Mouse (Mus musculus) cerebellum, adult 2 months (tissue): ENCODE measurements around the gene Pgm3. TPM values are rescaled to one million over a fixed set of nuclear protein-coding genes. Genes with fewer than 3 reads are reported as not detected.

Experiments used
- DNase-seq, 2 experiments: peaks; one replicate each; pipeline ENCODE4 v3.0.0; 2021
- H3K27ac ChIP-seq: fragments of 200-500 bp; 2 replicates; pipeline ENCODE4 v1.5.1; 2012; ENCODE audit warnings: low read length, control low read depth, inconsistent platforms; ENCODE audit not compliant: insufficient read depth
- H3K27me3 ChIP-seq: fragments of 200-500 bp; 2 replicates; pipeline ENCODE4 v1.6.1; 2012; ENCODE audit warnings: inconsistent platforms, mild to moderate bottlenecking, low read length, moderate library complexity; ENCODE audit not compliant: control insufficient read depth, insufficient read depth
- H3K4me1 ChIP-seq: fragments of 200-500 bp; 2 replicates; pipeline ENCODE4 v1.6.1; 2011; ENCODE audit warnings: low read length; ENCODE audit not compliant: control insufficient read depth, insufficient read depth
- H3K4me3 ChIP-seq: fragments of 200-500 bp; replicated peaks from 2 replicates; pipeline ENCODE3; 2011; ENCODE audit warnings: mild to moderate bottlenecking, low read depth, low read length, control low read depth; ENCODE audit not compliant: insufficient read depth
- CTCF ChIP-seq: fragments of 200-500 bp; IDR thresholded peaks from 2 replicates; pipeline ENCODE4 v1.5.1; 2011; ENCODE audit warnings: low read depth, mild to moderate bottlenecking, control low read depth, low read length, moderate library complexity, borderline replicate concordance; ENCODE audit not compliant: insufficient read depth
- POLR2A ChIP-seq: fragments of 200-500 bp; IDR thresholded peaks from 2 replicates; pipeline ENCODE4 v1.6.1; 2011; ENCODE audit warnings: low read length, control low read depth, borderline replicate concordance; ENCODE audit not compliant: insufficient read depth
- WGBS: fragments of 180-500 bp; shearing (Covaris S2); methylation state at CpG from one replicate; pipeline ENCODE4 v1.1.7; 2018; 5-methylcytosine and 5-hydroxymethylcytosine counted together
- polyA plus RNA-seq: library from polyadenylated mRNA; depleted of rRNA; stranded (reverse); fragments of >200 nt; gene quantifications from 2 replicates; pipeline ENCODE4 v1.2.3, GENCODE M21; 2012

Pgm3 gene
- polyA plus RNA-seq, 1 experiment, result 12.2 TPM

DNA sequence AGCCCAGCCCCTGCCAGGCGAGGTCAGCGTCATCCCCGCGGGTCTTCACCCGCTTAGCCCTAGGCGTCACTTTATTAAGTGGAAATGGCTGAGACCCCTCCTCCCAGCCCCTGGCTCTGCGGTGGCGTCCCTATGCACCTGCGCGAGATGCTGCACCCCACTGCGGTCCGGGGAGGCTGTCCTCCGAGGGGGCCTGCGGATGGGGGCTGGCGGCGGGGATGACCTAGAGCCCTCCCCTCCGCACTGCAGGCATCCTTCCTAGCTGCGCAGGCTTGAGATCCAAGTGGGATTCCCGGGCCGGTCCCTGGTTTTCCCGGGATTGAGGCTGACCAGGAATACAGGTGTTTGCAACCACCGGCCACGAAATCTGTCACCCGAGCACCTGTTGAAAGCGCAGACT, 554 bp upstream of the Pgm3 start:
- TF ChIP-seq POLR2A (no peak), CTCF (no peak)
- Histone ChIP-seq H3K4me3 (peak overlapping the region; percentile 71), H3K4me1 (no peaks in the 10 kb centered on the region), H3K27ac (peak overlapping the region; percentile 51), H3K27me3 (no peaks in the 10 kb centered on the region)
- 1% methylated on average over 25 of the region's 25 CpGs for WGBS
- peak in 1 of 2 experiments; percentile 59 for DNase-seq

DNA sequence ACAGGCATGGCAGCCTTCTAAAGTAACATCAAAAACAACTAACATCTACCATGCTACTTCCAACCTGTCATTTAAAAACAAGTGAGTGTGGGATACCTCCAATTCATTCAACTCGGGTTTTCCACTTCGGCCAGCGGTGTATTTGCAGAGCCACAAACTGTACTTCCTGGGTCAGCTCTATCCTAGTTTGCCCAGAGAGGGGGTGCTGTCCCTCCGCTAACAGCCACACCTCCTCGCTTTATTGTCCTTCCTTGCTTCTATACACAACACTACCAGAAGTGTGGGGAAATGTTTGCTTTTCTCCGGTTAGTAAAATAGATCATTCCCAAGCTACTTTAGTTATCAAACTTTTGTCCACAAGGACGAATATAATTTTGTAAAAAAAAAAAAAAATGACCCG, 696 bp downstream of the Pgm3 start:
- no peak for TF ChIP-seq CTCF
- no peak for TF ChIP-seq POLR2A
- WGBS, result 18% methylated on average over 8 of the region's 8 CpGs
- no peaks in the 10 kb centered on the region for H3K4me1 ChIP-seq

DNA sequence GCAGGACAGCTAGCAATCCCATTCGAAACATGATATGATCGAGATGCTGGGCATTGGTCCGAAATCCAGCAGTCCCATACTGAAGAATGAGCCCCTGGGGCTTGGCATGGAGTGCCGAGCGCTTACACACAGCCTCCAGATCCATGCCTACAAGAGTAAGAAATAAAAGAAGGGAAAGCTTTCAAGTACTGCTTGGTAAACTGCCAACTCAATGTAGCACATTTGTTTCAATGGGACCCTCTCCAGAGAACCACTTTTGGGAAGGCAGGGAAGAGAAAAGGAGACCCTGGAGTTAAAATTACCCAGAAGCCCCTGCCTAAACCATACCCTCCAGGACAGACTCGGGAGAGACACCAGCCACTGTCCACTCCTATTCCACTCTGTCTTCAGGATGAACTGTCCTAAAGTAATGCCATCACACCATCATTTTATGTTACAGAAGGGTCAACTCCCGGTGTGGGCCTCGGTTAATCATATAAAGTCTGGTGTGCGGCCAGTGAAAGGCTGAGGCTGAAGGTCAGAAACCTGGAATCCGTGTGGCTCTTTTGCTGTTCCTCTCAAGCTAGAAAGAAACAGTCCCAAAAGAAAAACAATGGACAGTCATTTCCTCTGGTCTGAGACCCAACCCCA, 1.3 kb downstream of the Pgm3 start:
- no peak for DNase-seq
- H3K27ac ChIP-seq, result no peak overlapping the region
- no peaks in the 10 kb centered on the region for H3K4me1 ChIP-seq
- TF ChIP-seq CTCF (no peak), POLR2A (no peak)
- no peaks in the 10 kb centered on the region for H3K27me3 ChIP-seq
- H3K4me3 ChIP-seq, result no peak overlapping the region
- 72% methylated on average over 10 of the region's 10 CpGs for WGBS

More for the DNA sequence above, 696 bp downstream of the Pgm3 start:
- Histone ChIP-seq H3K4me3 (peak overlapping the region; percentile 17), H3K27ac (no peak overlapping the region), H3K27me3 (no peaks in the 10 kb centered on the region)
- no peak for DNase-seq

DNA sequence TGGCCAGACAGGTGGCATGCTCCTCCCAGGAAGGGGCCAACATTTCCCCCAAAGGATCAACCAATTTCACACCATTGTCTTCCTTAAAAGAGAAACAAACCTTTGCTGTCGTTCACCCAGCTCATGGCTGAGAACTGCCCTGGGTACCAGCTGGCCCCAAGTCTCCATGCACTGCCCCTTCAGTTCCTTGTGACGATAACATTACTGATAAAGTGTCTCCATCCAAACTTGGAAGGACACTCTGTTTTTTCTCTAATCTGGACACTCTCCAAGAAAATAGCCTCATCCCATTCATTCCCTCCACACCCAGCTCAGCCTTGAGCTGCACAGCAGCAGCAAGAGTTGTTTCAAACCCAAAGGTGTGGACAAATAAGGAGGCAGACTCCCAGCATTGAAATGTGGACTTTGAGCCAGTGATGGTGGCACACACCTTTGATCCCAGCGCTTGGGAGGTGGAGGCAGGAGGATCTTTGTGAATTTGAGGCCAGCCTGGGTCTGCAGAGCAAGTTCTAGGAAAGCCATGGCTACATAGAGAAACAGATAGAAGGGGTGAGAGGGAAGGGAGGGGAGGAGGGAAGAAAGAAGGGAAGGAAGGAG, 2.2 kb downstream of the Pgm3 start:
- TF ChIP-seq POLR2A (no peak), CTCF (no peak)
- Histone ChIP-seq H3K4me3 (no peak overlapping the region), H3K4me1 (no peaks in the 10 kb centered on the region), H3K27me3 (no peaks in the 10 kb centered on the region), H3K27ac (no peak overlapping the region)
- no peak for DNase-seq
- WGBS, result 74% methylated on average over 3 of the region's 3 CpGs

DNA sequence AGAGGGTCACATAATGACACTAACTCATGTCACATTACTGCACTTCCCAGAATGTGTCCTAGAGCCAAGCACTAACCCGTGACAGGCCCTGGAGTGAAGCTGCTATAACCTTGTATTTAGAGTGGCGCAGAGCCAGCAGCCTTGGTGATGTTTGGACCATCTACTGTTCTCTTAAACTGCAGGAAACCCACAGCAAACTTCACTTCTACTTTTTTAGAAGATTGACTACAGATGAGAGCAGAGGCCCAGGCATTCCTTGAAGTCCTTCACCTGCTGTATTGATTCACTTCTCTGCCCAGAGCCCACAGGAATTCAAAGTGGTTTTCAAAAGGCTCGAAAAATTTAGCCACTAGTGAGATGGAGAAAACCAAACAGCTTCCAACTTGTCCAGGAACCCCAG, 11.1 kb downstream of the Pgm3 start:
- WGBS, result 80% methylated on average over 3 of the region's 3 CpGs
- TF ChIP-seq POLR2A (no peak), CTCF (no peak)
- H3K4me1 ChIP-seq, result no peaks in the 10 kb centered on the region
- no peak for DNase-seq
- H3K27ac ChIP-seq, result no peak overlapping the region
- H3K27me3 ChIP-seq, result no peaks in the 10 kb centered on the region
- no peak overlapping the region for H3K4me3 ChIP-seq

DNA sequence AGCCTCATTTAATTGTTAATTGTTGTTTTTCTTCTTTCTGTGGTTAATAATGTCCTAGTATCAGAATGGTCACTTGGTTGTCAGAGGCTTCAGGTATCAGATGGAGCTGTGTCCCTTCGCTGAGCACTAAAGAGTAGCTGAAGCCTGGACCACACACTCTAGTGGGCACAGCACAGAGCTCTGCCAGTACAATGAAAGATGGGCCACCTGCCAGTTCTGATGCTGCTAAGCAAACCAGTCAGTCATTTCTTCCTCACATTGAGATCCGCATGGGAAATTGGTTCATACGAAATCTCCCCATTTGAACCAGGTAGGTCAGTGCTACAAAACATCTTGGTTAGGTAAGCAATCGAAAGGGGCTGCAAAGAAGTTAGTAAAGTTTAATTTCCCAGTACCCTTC, 17.0 kb downstream of the Pgm3 start:
- DNase-seq, result no peak
- Histone ChIP-seq H3K4me3 (no peak overlapping the region), H3K4me1 (no peaks in the 10 kb centered on the region), H3K27me3 (no peaks in the 10 kb centered on the region), H3K27ac (no peak overlapping the region)
- TF ChIP-seq POLR2A (no peak), CTCF (no peak)
- WGBS, result 57% methylated on average over 4 of the region's 4 CpGs

DNA sequence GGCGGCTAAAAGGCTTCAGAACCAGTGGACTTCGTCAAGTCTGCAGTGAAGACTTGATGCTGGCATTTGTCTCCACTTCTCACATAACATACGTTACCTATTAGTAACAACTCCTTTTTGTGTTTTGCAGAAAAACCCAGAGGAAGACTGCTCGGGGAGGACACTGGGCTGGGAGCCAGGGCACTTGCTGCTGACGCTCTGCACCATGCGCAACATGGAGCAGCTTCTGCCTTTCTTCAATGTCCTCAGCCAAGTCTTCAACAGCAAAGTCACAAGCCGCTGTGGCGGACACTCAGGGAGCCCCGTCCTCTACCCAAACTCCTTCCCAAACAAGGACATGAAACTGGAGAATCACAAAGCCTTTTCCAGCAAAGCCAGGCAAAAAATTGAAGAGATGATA, 17.8 kb downstream of the Pgm3 start:
- Histone ChIP-seq H3K27me3 (no peaks in the 10 kb centered on the region), H3K27ac (no peak overlapping the region), H3K4me1 (no peaks in the 10 kb centered on the region), H3K4me3 (no peak overlapping the region)
- no peak for TF ChIP-seq POLR2A
- TF ChIP-seq CTCF, result no peak
- peak; percentile 37 to 41 for DNase-seq
- 41% methylated on average over 9 of the region's 9 CpGs for WGBS

DNA sequence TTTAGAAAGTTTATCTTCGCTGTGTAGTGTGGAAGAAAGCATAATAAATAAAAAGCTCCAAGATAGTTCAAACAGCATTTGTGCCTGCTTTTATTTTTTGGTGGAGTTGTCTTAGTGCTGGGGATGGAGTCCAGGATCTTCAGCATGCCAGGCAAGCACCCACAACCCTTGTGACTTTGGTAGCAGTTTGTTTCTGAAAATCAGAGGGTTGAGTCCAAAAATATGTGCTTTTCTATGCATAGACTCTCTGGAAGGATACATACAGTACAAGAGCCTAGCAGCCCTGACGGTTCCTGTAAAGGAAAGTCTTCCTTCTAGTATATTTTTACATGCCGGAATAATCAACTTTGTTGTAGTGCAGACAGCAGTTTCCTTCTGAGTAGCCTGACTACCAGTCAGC, 20.9 kb downstream of the Pgm3 start:
- WGBS, result 93% methylated on average over 3 of the region's 3 CpGs

More for the DNA sequence above, 20.9 kb downstream of the Pgm3 start:
- H3K27me3 ChIP-seq, result no peaks in the 10 kb centered on the region
- H3K4me1 ChIP-seq, result no peaks in the 10 kb centered on the region
- TF ChIP-seq CTCF (no peak), POLR2A (no peak)
- no peak for DNase-seq
- H3K4me3 ChIP-seq, result no peak overlapping the region
- H3K27ac ChIP-seq, result no peak overlapping the region
